Mouse (Mus musculus) T-helper 1 cell (primary cell): ENCODE measurements around the gene P2ry2.

Source experiments
- in situ Hi-C: fragments of 300-600 bp; cut with MboI, MseI; formaldehyde crosslinking; loops from one replicate; pipeline ENCODE4 v1.15.1; 2025; ENCODE audit warnings: high pct_unique_total_duplicates

Gene P2ry2

DNA sequence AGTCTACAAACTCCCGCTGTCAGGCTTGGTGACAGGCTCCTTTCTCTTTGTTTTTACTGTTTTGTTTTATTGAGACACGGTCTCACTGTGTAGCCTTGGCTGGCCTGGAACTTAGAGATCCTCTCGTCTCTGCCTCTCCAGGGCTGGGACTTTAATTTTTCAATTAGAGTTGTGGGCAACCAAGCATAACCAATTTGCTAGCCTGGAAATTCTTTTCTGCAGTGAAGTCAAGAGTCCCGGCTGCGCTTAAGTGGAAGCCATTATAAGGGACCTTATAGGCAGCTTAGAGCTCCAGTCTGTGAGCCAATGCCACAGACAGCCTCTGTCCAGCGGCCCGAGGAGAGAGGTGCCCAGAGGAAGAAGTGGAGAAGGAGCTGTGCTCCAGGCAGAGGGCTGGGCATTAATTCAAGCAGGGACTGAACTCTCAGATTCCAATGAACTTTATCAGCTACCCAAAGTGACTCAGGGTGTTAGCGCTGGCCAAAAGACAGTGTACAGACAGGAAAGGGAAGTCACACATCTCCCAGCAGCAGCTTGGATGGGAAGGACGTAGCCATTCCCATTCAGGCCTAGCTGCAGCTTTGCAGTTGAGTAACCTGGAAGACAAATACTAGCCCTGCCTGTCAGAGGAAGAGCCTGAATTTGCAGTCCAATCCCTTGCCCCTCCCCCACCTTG, 21.9 kb downstream of the P2ry2 start:
- in situ Hi-C loops, result loop anchor here (5.0 kb wide), 1 partner anchor 52 kb away; no protein-coding TSS in a partner anchor

DNA sequence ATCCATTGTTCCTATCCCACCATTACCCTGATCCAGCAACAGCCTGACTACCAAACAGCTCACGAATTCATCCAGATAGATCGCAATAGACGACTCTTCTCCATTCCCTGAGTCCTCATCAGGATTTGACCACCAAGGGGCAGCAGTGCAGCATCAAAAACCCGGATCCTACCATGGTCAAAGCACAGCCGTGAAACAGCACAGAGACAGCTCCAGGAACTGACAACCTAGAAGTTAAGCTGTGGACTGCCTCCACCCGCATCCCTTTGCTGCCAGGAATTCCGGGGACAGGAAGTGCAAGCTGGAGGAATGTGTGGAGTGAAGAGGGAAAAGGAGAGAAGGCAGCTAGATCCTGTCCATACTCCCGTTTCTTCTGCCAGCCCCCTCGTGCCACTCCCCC, 24.6 kb downstream of the P2ry2 start:
- in situ Hi-C loops, result no loop called here

DNA sequence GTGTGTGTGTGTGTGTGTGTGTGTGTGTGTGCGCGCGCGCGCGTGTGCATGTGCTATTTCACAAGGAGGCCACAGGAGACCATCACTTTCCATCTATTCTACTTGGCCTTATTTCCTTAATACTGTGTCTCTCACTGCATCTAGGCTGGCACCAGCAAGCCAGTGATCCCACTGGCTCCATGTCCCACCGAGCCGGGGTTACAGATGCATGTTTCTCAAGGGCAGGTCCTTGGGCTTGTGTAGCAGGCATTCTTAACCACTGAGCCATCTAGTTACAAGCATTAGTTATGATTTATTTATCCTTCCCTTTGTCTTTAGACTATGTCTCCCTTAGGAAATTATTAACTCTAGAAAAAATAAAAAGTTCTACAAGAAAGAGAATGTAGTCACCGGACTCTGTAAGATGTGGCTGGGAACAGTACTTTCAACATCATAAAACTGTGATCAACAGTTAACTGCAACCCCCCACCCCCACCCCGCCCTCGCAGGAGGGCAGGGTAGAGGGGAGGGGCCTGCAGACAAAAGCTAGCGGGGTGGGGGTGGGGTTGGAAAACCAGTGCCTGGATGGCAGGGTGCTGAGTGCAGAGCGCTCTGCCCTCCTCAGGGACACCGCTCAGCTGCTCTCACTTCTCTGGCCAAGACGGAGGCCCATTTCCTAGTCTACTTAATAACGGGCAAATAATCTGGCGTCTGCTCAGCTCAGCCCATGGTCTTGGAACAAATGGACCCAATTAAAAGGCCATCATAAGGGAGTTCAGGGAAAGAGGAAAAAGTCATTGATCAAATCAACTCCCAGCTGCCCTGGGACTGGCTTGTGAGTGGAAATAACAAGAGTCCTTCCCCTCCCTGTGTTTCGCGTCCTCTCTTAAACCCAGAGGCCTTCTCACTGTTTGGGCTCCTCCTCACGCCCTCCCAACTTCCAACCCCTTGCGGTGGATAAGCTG, 27.9 kb downstream of the P2ry2 start:
- in situ Hi-C loops, result no loop called here

DNA sequence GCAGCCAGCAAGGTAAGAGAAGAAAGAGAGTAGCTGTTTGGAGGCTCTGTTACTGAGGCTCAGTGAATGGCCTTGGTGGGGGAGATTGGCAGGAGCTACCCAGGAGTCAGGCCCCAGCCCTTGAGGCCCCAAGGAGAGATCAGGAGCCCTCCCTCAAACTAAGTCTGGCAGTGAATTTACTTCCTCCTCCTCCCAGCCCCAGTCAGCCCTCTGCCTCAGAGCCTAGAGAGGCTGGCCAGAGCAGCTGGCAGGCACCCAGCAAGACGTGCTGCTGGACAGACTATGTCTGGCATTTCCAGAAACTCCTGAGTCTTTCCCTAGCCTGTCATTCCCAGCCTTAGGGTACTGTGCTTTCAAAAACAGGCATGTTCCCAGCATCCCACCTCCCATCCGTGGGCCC, 33.5 kb downstream of the P2ry2 start:
- in situ Hi-C loops, result no loop called here

DNA sequence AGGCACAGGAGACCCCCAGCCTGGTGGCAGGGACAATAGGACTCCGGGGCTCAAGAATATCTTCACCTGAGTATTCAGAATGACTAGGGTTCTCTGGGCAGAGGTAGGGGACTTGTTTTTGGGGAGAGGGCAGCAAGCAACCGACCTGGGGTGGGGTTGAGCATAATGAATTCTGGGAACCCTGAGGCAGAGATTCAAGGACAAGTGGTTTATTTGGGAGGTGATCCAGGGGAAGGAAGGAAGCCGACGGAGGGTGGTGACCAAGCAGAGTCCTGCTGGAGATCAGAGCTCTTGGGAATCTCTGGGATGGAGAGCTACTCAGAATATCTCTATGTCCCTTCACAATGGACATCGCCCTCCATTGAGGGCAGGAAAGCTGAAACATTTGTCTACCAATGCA, 34.5 kb downstream of the P2ry2 start:
- in situ Hi-C loops, result no loop called here

DNA sequence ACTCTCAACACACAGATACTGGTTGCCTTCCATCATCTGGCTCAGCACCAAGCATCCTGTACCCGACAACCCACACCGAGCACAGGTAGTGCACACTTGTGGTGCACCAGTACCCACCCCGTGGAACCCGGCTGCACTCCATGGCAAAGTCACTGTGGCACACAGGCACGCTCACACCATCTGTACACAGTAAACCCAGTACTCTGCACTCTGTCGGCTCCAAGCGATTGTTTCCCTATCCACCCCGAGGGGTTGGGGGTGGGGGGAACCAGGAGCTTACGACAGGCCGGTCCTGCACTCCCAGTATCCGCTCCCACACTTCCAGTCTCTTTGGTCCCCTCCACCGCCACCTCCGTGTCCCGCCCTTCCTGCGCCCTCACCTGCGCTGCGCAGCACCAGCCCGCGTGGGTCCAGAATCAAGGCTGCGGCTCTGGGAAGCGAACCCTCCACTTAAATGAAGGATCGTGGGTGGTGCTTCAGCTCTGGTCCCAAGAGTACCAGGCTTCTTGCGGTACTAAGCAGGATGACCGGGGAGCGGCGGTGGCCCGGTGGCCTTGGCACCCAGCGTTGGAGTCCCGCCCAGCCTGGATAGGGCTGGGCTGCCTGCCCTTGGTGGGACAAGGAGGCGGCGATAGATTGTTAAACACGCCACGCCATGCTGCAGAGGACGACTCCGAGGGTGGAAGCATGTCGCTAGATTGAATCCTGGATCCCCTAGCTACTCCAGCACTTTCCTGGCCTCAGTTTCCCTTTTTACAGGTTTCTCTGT, 38.3 kb downstream of the P2ry2 start, which contains the start of gene P2ry6:
P2ry6 (minus strand) TSS at position 515 of the 769 bp plus-strand sequence.
- in situ Hi-C loops, result no loop called here

DNA sequence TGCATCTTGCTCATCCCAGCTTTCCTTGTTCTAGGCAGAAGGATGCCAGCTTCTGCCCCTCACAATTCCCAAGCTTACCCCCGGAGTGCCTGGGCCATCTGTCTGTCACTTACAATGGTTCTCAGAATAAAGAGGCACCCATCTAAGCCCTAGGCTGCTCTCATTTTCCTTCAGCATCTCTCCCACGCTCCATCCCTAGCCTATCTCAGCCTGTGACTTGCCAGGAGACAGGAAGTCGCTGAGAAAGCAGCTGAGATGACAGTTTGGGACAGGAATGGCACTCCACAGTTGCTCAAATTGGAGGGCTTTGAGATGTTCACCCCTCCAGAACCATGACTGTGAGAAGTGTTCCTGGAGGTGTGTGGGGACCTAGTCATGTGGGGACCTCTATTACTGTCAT, 39.8 kb downstream of the P2ry2 start:
- in situ Hi-C loops, result no loop called here

DNA sequence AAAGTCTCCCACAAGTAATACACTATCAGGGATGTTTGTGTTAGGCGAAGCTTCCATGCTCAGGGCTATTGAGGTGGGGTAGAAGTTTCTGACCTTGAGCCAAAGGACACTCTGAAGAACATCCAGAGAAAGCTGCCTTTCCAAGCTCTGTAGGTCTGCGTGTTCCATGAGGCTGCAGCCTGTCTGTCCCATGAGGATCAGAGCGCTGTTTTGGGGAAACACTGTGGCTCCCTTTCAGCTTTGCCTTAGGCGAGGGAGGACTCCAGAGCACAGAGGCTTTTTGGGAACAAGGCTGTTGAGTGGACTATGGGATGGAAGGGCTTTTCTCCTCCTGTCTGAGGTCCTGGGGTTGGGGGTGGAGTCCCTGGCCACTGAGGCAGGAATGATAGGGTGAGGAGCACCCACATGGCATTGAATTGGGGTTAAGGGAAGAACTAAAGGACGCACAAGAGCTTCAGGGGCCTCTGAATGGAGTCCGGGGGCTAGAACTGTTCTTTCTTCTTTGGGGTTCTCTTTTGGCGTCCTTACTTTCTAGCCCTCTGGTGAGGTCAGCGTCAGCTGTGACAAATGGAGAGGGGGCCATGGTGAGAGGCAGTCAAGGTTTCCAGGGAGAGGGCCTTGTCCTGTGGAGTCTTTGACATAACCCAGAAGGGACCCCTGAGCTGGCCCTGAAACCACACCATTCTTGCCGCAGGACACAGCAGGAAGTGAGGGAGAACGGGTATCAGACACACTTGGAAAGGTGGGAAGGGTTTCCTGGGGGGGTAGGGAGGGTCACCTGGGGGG, 43.6 kb downstream of the P2ry2 start:
- in situ Hi-C loops, result no loop called here

DNA sequence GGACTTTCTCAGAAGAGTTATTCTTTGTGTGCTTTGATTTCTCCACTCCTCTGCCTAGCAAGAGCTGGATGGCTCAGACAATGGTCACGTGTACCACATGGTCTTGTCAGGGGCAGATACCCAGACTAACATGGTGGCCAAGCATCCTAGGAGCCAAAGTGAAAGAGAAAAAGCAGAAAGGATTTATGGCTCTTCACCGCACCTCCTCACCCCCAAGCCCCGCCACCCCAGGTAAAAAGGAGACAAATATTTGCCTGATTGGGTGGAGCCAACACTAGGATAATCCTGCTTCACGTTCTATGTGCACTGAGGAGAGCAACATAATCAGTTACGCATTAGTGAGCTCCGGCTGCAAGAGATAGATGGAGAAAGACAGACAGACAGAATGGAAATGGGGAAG, 44.3 kb downstream of the P2ry2 start:
- in situ Hi-C loops, result no loop called here

DNA sequence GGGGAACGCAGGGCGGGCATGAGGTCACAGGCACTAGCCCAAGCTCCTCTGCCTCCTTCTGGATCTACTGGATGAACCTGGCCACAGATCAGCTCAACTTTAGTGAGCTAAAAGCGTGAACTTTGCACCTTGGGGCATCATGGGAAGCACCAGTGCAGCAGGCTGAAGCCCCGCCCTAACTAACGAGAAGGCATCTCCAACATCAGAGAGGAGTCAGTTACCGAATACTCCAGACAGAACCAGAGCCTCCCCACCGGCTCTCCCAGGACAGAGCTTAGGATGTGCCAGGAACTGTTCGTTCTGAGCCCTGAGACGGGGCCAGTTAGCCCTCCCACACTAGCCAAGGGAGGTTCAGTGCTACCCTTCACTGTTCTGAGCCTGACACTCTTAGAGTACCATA, 44.8 kb downstream of the P2ry2 start:
- in situ Hi-C loops, result no loop called here

DNA sequence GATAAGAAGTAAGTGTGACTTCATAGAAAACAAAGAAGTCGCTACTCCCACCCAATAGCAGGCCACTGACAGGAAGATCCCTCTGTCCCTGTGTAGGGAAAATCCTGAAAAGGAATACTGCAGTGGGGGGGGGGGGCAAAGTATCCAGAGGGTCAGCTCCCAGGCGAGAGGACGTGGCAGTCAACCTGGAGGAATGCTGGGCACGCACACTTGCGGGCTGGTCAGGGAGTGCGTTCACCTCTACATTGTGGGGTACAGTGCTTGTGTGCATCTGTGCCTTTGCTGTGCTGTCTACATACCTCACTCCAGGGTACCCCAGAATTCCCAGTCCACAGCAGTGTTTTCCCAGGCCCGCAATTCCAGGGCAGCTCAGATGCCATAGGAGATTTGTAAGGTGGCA, 46.7 kb downstream of the P2ry2 start:
- in situ Hi-C loops, result no loop called here

DNA sequence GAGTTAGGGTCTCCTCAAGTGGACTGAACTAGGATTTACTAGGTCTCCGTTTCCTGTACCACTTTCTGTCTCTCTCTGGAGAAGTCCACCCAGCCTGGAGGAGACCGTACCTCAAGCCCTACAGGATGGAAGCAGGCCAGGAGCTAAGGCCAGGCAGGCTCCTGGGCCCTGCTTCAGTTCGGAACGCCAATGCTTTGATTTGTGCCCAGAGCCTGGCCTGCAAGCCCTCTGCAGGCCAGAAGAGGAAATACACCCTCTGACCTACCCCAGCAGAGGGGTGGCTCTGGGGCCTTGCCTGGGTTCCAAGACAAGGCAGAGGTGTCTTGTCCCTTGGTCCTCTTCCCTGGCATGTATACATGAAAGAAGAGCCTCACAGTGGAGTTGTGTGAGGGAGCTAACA, 47.6 kb downstream of the P2ry2 start:
- in situ Hi-C loops, result no loop called here

DNA sequence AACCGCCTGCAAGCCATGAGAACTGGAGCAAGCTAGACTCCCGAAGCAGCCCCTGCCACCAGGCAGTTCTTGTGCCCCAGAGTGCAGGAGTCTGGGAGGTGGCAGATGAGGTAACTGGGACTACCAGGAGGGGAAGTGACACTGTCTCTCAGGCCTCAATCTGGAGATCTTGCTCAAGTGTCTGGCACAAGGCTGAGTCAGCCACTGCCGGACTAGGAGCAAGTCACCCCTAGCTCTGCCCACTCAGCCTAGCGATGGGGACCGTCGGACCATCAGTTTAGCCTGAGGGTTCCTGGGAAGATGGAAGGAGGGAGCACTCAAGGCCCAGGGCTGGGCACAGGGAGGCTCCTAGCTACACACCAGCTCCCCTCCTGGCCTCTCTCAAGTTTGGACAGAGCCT, 48.4 kb downstream of the P2ry2 start:
- in situ Hi-C loops, result no loop called here

DNA sequence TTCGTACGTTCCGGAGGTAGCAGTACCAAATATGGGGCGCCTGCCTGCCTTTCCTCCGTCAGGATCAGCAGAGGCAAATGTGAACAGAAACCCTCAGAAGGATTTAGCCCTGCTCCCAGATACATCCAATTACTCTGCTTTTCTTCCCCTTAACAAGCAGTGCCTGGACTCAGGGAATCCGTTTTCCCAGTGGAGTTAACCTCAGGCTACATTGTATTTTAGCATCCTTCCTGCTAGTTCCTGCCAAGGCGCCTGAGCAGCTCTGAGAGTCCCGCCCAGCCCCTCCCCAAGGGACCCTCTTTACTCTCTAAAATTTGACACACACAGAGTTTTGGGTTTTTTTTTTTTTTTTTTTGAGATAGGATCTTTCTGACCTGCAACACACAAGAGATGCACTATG, 49.3 kb downstream of the P2ry2 start:
- in situ Hi-C loops, result no loop called here

DNA sequence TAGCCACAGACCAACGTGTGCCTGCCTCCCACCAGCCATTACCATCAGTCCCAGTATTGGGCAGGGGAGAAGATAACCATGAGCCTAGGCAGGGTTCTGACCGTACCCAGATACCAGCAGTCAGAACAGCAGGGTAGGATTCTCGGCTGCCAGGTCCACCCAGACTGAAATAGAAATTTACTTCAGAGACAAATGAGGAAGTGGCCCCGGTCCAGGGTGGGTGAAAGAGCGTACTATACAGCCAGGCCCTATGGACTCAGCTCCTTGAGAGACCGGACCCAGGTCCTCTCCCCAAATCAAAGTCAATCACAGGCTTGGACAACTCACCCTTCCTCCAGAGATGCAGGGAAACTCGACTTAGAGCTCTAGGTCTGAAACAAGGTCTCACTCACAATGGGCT, 51.5 kb downstream of the P2ry2 start:
- in situ Hi-C loops, result no loop called here

DNA sequence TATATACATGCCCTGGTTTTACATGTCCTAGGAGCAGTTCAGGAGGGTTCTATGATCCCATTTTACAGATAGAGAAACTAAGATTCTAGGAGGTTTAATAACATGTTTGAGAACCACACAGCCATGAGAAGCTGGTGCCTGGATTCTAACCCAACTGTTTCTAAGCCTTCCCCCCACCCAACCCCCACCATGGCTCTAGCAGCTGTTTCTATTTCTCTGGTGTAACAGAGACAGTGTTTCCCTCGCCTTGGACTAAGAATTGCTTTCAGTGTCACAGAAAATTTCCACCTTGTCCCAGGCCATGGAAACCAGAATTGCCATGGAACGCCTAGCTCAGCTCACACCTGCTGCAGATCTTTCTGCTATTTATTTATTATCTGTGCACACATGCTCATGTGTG, 52.2 kb downstream of the P2ry2 start:
- in situ Hi-C loops, result no loop called here

DNA sequence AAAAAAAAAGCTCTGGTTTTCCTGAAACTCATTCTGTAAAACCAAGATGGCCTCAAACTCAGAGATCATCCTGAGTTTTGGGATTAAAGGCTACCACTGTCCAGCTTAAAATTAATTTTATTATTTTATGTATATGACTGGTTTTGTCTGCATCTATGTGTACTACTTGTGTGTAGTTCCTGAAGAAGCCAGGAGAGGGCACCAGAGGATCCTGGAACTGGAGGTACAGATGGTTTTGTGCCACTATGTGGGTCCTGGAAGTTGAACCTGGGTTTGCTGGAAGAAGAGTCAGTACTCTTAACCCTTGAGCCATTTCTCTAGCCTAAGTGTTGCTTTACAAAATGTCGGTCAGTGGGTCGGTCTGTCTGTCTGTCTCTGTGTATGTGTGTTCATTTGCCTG, 54.2 kb downstream of the P2ry2 start:
- in situ Hi-C loops, result no loop called here

DNA sequence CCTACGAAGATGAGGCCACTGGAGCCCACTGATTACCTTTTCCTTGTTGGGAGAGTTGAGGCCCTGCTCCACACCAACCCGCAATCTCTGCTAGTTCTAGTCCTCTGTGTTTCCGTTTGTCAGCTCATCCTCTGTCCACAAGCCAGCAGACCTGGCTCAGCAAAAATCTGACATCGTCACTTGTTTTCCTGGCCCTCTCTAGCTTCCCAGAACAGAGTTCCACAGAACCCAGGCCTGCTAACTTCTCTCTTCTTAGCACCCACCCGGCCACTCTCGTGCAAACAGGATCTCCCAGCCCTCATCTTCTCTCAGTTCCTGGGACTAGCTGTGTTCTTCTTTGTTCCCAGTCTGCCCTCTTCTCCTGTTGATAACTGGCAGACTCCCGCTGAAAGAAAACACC, 60.0 kb downstream of the P2ry2 start:
- in situ Hi-C loops, result loop anchor here (5.0 kb wide), 1 partner anchor 95 kb away; no protein-coding TSS in a partner anchor

DNA sequence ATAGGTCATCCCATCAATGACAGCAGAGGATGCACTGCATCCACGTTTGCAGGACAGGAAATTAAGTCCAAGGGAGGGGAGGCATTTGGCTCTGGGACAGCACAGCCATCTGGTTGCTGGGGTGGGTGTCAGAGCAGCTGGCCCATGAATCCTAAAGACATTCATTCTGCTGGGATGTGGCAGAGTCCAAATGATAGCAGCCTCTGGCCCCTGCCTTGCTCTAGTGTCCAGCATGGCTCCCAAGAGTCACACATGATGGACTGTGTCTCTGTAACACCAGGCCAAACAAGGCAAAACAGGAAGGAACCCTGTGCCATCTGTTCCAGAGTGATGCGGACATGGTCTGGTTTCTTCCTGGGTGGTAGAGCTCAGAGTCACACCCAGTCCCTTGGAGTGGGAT, 60.8 kb downstream of the P2ry2 start:
- in situ Hi-C loops, result loop anchor here (5.0 kb wide), 1 partner anchor 95 kb away; no protein-coding TSS in a partner anchor

DNA sequence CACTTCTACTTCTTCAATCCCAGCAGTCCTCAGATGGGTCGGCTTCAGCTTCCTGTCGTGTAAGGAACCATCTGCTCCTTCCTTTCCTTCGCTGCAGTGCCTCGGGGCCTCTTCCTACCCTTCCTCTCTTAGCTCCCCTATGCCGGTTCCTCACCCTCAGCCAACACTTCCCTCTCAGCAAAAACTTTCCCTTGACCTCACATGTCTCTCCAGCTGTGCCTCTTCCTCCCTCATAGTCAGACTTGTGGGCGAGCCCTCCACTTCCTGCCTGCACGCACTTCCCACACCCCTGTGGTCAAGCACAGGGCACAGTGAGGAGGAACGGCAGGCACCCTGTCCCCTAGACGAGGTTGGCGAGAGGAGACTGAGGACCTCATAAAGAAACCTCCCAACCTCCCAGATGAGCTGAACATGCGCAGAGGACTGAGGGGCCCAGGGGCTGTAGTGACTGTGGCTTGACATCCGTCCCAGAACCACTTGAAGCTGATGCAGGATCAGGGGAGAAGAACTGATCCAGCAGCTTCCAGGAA, 62.1 kb downstream of the P2ry2 start:
- in situ Hi-C loops, result loop anchor here (5.0 kb wide), 1 partner anchor 97 kb away; no protein-coding TSS in a partner anchor

DNA sequence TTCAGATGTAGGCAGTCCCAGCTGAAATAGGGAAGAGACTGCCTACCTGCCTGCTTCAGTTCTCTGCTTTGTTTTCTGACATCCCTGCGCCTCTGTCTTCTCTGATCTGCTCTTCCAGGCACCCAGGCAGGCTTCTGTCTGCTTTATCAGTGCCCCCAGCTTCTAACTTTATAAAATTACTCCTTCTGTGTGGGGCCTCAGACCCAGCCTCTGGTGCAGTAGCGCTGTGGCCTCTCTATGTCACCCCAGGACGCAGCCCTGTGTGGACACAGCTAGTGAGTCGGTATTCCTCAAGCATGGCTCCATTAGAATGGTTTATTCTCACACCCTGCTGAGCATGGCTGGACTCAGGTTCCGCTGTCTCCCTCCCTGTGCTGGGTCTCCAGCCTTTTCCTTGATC, 62.6 kb downstream of the P2ry2 start:
- in situ Hi-C loops, result loop anchor here (5.0 kb wide), 1 partner anchor 97 kb away; no protein-coding TSS in a partner anchor
